Mouse (Mus musculus): ENCODE measurements at regions not wholly inside any gene's neighbourhood (a gene's known extent, or its start where the extent isn't known, plus 50 kb on each side); places are given as distances from the start of the nearest gene placed in this dataset.

- TF ChIP-seq EP300 (IDR thresholded peaks at IDR 0.05) (no peak), CTCF (IDR thresholded peaks at IDR 0.05) (no peak)
Measured at GRCm38 (mm10) chr8:87242681-87243080, 229.7 kb downstream of the Cbln1 start.

Data from lung, postnatal 0 days (tissue).